Mouse (Mus musculus) cortical plate, adult 2 months (tissue): ENCODE measurements around the gene Ptprz1.

Experiments
- CTCF ChIP-seq: fragments of 200-500 bp; IDR thresholded peaks from 2 replicates; pipeline ENCODE4 v1.5.1; 2011; ENCODE audit warnings: mild to moderate bottlenecking, control low read depth, low read length; ENCODE audit not compliant: insufficient read depth; ENCODE audit errors: extremely low read depth
- POLR2A ChIP-seq: fragments of 200-500 bp; IDR thresholded peaks from 2 replicates; pipeline ENCODE4 v1.6.1; 2011; ENCODE audit warnings: mild to moderate bottlenecking, low read length, control low read depth; ENCODE audit not compliant: insufficient read depth; ENCODE audit errors: extremely low read depth

DNA sequence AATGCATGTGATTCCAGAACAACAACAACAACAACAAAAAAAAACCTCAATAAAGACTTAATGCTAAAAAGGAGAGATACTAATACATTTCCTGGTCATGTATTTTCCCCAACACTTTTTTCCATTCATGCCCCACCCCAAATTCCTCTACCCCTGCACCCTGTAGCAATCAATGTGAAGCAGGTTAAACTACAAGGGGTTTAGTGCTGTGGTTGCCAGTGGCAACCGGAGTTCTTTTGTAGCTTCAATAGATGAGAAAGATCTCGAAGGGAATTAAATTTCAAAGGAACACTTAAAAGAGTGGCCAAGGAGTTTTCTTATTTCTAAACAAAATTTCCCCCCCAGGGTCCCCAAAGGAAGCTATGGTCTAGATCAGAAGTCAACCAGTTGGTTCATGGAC lies 200.8 kb downstream of the Ptprz1 start:
- TF ChIP-seq CTCF, result no peak
- no peak for TF ChIP-seq POLR2A
